Mouse (Mus musculus) urinary bladder, postnatal 14 days (tissue): ENCODE measurements around the gene Tcf23.

Experiments used
- DNase-seq: peaks from one replicate; pipeline ENCODE4 v3.0.0; 2021; ENCODE audit warnings: low spot score

The Tcf23 gene

GRCm38 (mm10) chr5:30968416-30968815, at the start of gene Tcf23:
TSS of gene Tcf23 (plus strand) at chr5:30968662.
- peak; percentile 73 for DNase-seq

GRCm38 (mm10) chr5:30918691-30919090, 49.8 kb upstream of the Tcf23 start:
- DNase-seq, result no peak

GRCm38 (mm10) chr5:30919831-30920614, 48.4 kb upstream of the Tcf23 start:
- no peak for DNase-seq

GRCm38 (mm10) chr5:30920621-30921020, 47.8 kb upstream of the Tcf23 start:
- DNase-seq, result peak; percentile 27

- DNase-seq, result peak; percentile 91
Observed at GRCm38 (mm10) chr5:30921256-30922033, 47.0 kb upstream of the Tcf23 start, which contains the start of gene Khk. TSS of gene Khk (plus strand) at chr5:30921431.

- DNase-seq, result no peak
Observed at GRCm38 (mm10) chr5:30922581-30923041, 45.9 kb upstream of the Tcf23 start.

- DNase-seq, result no peak
Observed at GRCm38 (mm10) chr5:30923119-30923518, 45.3 kb upstream of the Tcf23 start.

GRCm38 (mm10) chr5:30924614-30925013, 43.8 kb upstream of the Tcf23 start:
- DNase-seq, result no peak

- DNase-seq, result no peak
Observed at GRCm38 (mm10) chr5:30925217-30925616, 43.2 kb upstream of the Tcf23 start.

- no peak for DNase-seq
Observed at GRCm38 (mm10) chr5:30926073-30926472, 42.4 kb upstream of the Tcf23 start.

- no peak for DNase-seq
Observed at GRCm38 (mm10) chr5:30927945-30928529, 40.4 kb upstream of the Tcf23 start.

GRCm38 (mm10) chr5:30930121-30930520, 38.3 kb upstream of the Tcf23 start:
- peak; percentile 80 for DNase-seq

GRCm38 (mm10) chr5:30930846-30931245, 37.6 kb upstream of the Tcf23 start:
- DNase-seq, result no peak

GRCm38 (mm10) chr5:30931378-30931777, 37.1 kb upstream of the Tcf23 start:
- no peak for DNase-seq

- no peak for DNase-seq
Observed at GRCm38 (mm10) chr5:30933705-30934104, 34.8 kb upstream of the Tcf23 start.

- no peak for DNase-seq
Observed at GRCm38 (mm10) chr5:30934725-30935461, 33.6 kb upstream of the Tcf23 start.

GRCm38 (mm10) chr5:30943004-30943403, 25.5 kb upstream of the Tcf23 start:
- no peak for DNase-seq

- DNase-seq, result no peak
Observed at GRCm38 (mm10) chr5:30944344-30944743, 24.1 kb upstream of the Tcf23 start.

GRCm38 (mm10) chr5:30944956-30945781, 23.3 kb upstream of the Tcf23 start, which contains the start of gene Cgref1:
TSS of gene Cgref1 (minus strand) at chr5:30945591.
- DNase-seq, result peak; percentile 73

- DNase-seq, result no peak
Observed at GRCm38 (mm10) chr5:30948620-30949019, 19.8 kb upstream of the Tcf23 start.
